Mouse (Mus musculus): ENCODE data around the gene Camkv.
A peak's percentile ranks its signal among the peaks of the same experiment; 100 is the strongest.

The Camkv gene

DNA sequence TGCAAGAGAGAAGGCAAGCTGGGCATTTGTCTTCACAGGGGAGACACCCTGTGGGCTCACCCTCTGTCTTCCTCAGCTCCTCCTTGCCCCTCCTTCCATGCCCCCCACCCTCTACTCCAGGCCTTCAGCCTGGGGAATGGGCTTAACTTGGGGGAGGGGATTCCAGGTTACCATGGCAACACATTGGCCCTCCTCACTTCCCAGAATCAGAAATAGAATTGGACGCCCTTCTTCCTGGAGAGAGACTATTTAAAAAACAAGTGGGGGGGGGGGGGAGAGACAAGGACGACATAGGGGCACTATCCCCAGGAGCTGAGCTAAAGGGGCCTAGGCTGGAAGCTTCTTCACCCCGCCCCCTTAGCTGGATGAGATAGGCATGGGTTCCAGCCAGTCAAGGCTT lies 10.2 kb upstream of the Camkv start:
- no peak for DNase-seq

DNA sequence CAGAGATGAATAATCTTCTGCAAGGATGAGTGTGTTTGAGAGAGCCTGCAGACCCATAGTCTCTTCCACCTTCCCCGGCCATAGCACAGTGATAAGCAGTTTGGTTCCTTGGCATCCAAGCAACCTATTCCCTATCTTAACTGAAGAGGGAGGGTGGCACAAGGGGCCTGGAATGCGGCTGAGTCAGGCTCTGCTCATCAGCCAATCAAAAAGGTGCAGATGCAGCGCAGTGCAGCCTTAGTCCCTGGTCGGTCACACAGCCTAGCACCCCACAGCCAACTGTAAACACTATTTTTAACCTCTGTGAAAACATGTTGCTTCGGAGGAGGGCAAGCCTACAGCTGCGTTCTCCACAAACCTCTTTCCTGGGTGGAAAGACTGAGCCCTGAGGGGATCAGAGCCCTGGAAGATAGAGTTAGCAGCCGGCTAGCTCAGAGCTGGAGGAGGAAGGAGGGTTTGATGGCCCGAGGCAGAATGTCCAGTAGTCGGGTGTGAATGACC lies 8.5 kb upstream of the Camkv start:
- no peak for DNase-seq

DNA sequence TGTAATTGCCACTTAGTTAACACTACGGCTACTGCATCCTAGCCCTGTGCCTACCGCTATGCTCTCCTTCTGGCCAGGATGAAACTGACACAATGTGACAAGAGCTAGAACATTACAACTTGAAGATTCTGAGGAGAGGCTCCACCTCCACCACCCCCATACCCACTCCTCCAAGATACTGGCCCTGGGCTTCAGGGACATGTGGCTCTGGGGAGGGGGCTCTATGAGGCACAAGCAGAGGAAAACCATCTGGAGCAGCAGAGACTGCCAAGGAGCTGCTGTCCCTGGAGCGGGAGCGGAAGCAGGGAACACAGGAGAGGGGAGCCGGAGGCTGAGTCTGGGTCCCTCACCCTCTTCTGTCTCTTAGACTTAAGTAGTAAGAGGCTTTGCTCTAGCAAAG lies 7.7 kb upstream of the Camkv start:
- no peak for DNase-seq

DNA sequence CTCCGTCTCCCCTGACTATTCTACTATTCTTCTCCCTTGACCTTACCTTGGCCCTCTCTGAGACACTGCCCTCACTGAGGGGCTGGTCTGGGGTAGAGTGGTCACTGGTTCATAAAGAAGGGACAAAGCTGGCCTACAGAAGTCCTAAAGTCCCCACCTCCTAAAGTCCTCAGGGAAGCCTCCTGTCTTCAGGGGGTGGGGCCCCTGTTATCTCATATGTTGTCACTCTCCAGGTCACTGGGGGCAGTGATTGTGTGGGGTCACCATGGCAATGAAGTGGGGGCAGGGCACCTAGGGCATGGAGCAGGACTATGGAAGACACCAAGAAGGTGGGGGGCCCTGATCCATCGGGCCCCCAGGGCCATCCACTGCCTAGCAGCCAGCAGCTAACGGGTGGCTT lies 7.3 kb upstream of the Camkv start, which contains the start of gene Actl11:
Gene Actl11, plus strand, starts transcription at position 301 of the 400 bp plus-strand sequence.
- DNase-seq, result no peak

DNA sequence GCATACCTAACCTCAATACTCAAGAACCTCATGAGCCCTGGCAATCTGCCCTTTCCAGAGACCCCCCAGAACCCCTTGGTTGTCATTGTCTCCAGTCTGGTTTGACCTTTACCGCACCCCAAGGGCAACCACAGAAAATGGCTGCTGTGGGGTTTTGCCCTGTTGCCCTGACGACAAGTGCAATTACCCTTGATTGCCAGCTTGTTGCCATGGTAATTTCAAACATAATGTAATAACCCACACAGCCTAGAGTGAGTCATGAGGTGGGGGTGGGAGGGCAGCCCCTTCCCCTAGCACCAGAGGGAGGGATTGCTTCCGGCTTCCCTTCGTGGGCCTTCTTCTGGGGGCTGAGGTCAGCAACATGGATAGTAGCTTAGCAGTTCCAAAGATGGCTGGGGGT lies 3.3 kb upstream of the Camkv start:
- DNase-seq, result no peak

DNA sequence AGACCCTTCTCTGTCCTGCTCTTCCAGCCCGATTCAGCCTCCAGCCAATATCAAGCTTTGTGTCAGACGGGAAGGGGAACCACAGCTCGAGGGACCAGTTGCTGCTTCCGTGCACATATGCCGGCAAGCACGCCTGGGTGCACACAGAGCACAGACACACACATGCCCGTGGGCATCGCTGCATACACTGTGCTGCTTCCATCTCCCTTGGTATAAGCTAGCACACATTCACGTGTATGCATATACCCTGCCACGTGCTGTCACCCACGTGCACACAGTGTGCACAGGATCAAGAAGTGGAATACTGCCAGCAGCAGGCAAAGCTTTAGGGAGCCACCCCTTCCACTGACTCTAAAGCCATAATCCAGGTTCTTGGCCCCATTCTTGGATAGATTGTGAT lies 1.3 kb upstream of the Camkv start:
- DNase-seq, result no peak

DNA sequence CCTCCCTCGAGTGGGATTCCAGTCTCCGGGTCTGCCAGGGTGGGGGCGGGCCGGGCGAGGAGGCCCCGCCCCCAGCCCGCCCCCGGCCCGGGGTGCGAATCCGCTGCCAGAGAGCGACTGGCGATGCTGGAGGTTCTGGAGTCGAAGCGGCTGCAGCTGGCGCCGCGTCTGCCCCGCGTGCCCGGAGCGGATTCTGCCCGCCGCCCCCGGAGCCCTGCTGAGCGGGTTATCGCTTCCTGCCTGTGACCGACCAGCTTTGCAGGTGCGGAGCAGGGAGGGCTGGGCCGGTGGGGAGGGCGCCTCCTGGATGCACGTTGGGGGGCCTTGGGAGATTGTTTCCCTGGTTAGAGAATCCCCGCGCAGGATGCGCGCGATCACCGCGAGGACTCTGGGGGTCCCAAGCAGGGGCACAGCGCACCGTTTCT lies 328 bp downstream of the Camkv start:
- DNase-seq, result no peak

DNA sequence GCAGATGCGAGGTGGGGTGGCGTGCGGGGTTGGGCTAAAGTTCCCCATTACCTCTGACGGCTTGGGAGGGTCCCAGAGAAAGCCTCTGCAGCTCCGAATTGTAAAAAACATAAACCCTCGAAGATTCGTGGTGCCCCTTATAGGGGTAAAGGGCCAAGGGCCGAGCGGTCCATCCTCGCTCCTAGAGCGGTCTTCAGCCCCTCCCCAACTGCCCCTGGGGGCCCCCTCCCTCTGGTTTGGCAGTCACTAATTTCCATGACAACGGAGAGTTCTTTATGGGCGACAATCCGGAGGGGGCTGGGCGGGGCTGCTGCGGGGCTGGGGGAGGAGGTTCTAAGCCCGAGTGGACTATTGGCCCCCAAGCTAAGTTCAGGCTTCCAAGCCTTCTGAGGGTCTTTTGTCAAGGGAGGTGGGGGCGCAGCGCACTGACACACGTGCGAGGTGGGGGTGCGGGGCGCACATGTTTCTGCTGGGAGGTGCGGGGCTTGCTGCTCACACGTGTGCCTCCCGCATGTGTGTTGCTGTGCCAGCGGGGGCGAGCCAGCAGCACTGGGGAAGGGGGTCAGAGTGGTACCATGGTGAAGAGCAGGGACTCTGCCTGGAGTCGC lies 845 bp downstream of the Camkv start:
- DNase-seq, result no peak

DNA sequence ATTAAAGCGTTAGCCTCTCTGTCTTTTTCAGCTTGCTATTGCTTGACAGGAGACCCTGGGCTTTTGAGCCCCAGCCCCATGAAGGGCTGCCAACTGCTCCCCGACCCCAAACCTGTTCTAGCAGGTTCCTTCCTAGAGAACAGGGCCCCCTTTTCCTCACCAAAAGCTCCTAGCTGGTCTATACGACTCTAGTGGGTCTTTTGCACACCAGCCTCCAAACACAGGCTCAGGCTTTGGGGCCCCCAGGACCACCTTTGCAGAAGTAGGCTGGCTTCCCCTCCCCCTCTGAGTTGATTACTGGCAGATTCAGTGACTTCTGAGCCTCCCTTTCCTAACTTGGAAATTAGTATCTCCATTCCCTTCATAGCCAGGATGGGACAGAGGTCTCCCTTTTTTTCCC lies 1.4 kb downstream of the Camkv start:
- DNase-seq, result no peak

DNA sequence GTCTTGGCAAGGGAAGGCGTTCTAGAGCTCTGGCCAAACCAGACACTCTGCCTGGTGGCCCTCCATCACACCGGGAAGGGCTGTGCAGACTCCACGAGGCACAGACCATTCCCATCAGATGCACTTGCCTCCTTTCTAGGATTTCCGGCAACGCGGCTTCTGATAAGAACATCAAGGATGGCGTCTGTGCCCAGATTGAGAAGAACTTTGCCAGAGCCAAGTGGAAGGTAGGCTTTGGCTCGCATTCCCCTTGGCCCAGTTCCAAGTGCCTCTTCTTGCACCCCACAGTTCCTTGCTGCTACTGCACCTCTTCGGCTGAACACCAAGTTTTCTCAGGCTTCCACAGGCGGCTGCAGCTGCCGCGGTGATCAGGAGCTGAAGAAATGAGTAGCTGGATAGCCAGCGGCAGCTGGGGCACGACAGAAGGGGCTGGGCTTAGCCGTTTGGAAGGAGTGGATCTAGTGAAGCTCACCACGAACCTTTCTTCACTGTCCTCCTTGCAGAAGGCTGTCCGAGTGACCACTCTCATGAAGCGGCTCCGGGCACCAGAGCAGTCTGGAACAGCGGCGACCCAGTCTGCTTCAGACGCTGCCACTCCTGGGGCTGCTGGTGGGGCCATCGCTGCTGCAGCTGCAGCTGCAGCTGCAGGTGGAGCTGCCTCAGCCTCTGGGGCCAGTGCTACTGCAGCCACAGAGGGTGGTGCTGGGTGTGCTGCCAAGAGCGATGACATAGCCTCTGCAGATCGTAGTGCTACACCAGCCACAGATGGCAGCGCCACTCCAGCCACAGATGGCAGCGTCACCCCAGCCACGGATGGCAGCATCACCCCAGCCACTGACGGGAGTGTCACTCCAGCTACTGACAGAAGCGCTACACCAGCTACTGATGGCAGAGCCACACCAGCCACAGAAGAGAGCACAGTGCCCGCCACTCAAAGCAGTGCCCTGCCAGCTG lies 12.0 kb downstream of the Camkv start:
- DNase-seq, result peak; percentile 41

DNA sequence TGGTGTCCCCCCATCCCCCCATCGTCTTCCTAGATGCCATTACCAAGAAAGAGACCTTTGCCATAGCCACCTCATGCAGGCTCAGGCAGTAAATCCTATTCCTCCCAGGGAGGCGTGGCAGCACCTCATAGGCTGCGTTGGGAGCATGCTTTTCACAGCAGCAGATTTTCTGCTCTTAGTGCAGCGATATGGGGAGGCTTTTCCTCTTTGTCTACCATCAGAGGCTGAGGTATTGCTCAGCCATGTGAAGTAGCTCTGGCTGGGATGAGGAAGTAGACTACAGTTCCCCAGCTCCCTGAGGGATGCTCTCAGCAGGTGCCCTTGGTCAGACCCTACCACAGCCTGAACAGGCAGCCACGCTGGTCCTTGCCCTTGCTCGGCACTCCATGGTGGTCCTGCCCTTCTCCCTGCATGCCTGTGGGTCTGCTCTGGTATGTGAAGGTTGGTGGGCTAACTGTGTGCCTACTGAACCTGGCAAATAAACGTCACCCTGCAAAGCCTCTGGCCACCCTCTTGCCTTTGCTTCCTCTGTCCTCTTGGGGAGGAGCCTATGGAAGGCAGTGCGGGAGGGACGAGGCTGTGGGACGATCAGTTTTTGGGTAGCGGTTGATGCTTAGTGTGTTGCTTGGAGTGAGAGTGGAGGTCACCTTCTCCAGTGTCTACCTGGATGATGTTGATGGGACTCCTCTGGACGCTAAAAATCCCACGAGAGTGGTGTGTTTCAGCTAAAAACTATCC lies 13.9 kb downstream of the Camkv start:
- no peak for DNase-seq

DNA sequence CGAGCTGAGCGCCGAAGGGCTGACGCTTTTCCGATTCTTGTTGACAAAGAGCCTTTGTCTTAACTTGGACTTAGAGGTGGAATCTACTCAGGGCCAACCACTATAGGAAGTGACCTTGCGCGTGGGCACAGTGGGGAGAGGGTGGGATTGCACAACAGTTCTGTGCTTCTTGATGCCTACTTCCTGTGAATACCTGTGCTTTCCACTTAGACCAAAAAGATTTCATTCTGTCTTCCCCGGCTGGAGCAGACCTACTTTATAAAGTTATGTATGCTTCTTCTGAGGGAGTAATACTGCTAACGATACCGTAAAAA lies 14.4 kb downstream of the Camkv start, which contains the start of gene Traip:
Gene Traip, plus strand, starts transcription at position 215 of the 314 bp plus-strand sequence.
- no peak for DNase-seq

DNA sequence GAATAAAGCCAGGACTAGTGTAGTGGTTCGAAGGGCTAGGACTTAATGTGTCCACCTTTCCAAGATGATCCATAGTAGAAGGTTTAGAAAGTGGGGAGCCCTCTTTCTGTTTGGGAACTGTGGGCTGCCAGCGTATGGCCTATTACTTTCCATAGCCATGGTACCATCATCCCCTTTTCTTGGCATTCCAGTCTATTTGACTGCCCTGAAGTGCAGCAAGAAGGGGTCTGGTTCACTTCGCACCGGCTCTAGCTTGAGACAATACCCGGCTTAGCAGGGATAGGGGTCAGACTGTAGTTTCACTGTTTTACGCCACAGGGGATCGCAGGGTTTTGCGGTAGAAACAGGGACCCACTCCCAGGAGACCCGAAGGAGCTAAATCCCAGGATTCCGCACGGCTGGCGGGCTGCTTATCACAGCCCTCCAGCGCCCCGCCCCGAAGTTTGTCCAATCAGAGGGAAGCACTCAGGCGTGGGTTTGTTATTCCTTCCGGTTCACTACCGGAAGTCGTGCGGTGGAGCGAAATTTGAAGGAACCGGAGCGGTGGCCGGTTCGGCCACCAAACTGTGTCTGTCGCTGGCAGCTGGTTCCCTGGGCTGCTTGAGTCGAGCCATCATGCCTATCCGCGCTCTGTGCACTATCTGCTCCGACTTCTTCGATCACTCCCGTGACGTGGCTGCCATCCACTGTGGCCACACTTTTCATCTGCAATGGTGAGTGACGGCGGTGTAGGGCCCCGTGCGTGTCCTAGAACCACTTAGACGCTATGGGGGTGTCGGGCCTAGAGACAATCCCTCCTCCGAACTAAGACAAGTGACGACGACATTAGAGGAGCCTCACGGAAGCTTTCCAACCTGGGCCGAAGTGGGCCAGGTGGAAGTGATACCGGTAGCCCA lies 15.2 kb downstream of the Camkv start:
- peak; percentile 87 for DNase-seq

DNA sequence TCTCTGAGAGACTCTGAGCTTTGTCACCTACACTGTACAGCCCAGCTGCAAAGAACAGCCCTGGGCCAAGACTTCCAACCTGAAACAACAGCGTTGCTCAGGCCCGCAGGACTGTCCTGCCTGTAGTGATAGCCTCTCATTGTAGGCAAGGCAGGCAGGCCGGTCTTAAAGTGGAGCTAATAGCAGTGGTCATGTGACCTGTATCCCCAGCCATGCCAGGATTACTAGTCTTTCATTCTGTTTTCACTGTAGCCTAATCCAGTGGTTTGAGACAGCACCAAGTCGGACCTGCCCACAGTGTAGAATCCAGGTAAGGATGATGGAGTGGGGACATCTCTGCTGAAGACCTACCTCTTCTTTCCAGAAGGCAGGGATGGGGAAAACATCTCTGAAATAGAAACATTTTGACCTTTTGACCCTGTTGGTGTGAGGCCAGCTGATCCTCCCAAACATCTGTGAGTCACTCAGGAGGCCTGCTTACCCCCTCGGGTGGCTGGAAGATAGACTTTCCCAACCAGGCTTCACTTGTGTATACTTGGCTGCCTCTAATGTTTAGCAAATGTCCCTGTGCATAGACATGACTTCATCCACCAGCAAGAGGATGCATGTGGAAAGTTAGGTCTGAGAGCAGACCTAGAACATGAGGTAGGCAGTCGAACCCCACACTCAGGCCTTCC lies 20.3 kb downstream of the Camkv start:
- no peak for DNase-seq

DNA sequence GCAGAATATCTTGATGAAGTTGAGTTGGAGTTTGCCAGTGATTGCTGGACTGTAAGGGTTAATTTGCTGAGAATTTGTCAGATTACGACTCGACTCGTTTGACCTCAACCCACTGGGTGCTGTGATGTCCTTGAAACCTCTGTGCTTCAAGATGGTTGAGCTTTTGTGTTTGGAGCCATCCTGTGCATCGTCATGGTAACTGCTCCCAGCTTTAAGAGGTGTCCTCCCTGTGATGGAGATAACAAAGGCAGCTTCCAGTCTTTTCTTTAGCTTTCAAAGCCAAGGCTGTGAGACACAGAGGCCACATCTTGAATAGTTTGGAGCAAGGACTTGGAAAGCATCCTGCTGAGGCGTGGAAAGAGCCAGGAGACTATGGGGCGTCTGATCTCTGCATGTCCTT lies 21.7 kb downstream of the Camkv start:
- no peak for DNase-seq

DNA sequence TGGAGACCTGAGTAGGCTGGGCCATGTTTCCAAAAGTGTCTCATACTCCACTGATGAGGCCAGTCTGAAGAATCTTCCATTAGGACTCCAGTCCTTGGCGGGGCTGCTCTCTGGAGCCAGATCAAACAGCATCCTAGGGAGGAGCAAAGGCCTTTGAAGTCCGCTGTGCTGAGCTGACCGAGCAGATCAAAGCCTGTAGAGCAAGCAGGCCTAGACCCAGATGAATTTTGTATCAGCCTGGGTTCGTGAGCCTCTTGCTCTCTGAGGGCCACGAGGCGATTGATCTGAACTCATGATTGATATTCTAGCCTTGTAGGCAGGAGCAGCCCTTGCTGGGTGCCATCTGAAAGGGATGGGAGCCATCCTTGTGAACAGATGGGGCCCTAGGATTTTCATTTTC lies 24.4 kb downstream of the Camkv start:
- no peak for DNase-seq

DNA sequence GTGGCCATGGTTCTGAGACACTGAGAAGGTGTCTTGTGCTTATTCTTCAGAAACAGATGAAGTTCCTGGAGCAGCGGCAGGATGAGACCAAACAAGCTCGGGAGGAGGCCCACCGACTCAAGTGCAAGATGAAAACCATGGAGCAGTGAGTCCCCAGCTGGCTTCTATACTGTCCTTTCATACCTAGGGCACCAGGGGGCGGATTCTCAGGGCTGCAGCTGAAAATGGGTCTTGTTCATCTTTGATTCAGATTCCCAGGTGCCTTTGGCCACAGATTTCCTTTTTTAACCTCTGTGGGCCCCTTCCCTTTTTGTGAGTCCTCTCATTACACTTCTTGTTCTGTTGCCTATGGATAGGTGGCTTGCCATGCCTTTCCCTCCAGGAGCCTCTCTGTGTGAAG lies 25.5 kb downstream of the Camkv start:
- DNase-seq, result no peak

DNA sequence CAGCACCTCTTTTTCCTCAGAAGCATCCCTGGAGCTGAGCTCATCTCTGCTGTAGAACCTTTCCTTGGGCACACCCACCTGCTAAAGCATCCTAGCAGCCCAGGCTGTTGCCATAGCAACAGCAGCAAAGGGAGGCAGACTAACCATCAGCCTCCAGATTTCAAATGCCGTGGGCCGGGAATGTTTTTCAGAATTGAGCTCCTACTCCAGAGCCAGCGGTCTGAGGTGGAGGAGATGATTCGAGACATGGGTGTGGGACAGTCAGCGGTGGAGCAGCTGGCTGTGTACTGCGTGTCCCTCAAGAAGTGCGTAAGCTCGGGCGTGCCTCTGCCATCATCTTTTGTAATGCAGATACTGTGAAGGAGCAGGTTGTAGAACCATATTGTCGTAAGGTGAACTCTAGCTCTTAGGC lies 25.9 kb downstream of the Camkv start:
- DNase-seq, result no peak

DNA sequence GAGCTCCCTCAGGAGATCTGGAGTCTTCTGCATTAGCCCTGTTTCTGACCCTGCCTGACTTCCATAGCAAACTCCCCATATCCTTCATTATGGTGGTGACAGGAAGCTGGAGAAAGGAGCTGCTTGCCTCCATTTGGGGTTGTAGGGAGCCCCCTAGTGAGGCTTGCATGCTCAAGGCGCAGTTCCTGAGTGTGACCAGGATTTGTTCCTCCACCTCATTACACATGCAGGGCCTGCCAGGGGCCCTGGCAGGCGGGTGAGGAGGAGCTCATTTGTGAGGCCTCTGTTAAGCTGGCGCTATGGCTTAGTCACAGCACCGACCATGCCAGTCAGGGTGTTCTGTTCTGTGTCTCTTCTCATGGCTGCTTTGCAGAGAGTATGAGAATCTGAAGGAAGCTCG lies 26.4 kb downstream of the Camkv start:
- DNase-seq, result no peak

DNA sequence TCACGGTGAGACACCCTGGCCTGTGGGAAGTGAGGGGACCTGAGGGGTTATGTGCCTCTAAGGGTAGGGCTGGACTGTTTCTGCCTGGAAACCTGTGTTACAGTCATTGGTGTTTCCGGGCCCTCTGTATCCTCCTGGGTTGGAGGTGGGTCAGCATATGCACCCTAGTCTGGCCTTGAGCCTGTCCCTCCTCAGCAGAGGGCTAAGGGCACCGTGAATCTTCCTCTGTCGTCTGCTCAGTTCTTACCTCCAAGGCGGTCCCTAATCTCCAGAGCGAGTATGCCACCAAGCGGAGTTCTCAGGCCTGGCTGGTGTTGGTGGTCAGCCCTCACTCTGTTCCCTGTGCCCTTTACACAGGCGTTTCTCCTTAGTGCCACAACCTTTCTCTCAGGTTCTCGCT lies 27.4 kb downstream of the Camkv start:
- DNase-seq, result no peak

DNA sequence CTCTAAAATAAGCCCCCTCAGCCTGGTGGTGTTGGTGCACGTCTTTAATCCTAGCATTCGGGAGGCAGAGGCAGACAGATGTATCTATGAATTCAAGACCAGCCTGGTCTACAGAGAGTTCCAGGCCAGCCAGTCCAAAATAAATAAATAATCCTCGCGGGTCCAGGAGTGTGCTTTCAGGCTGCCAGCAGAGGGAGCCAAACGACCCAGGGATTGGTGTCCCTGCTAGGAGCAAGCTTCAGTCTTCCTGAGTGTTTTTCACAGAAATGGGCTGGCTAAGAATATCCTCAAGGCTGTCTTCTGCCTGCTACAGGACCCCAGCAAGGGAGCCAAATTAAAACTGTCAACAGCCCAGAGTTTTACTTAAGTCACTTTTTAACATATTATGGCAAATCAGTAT lies 28.2 kb downstream of the Camkv start:
- DNase-seq, result peak; percentile 77

DNA sequence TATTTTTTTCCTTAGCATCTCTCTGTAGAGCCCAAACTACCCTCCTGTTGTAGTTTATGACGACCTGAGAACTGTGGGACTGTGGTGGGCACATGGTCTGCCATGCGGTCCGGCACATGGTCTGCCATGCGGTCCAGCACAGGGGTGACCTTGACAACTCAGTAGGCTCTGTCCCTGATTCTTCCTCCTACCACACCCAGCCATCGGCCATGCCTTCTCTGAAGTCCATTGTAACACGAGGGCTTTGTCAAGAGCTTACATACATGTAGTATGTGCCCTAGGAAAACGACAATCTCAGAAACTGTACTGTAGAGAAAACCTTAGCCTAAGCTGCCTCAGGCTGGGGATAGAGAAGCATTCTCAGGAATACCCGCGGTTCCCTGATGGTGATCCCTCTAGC lies 29.2 kb downstream of the Camkv start:
- no peak for DNase-seq
